Mouse (Mus musculus): ENCODE results near the gene Hist1h4i. TPM values are rescaled to one million over a fixed set of nuclear protein-coding genes. Genes with fewer than 3 reads are reported as not detected.

The Hist1h4i gene
- total RNA-seq, 2 experiments from 2014 or later: 143 to 189 TPM

DNA sequence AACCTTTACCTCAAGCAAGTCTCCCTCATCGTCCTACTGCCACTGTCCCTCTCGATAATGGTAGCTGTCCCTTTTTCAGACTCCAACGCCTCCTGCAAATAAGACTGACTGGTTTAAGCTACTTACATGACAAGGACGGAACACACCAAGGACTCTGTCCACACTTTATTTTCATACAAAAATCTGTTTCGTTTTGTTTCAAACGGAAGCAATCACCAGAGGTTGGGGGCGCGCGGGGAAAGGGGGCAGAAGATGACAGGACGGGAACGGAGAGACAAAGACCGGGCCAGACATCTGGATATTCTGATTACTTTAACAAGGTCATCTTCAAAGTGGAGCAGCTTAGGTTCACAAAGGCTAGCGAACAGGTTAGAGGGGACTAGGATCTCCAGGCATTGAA is 27.4 kb downstream of the Hist1h4i start:
- no peak for DNase-seq (ENCODE audit: low spot score in 2 of 2)

DNA sequence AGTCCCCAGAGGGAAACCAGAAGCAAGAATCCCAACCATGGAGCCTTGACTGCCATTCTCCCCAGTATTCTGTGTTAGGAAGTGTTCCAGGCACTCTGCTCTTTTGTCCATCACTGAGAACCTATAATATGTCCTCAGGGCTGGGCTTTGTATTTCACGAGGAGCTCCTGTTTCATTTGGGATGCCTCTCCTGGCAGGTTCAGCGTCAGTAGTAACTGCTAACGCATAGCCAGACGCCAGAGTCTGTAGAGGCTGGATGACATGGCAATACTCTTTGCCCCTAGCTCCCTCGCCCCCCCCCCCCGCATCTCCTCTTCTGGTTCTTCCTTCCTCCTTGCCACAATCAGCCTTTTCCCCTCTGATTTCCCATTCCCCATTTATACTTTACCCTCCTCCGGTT is 31.5 kb downstream of the Hist1h4i start, which contains the start of gene Prss16:
Gene Prss16 (minus strand): TSS at position 101 of the 400 bp plus-strand sequence.
- no peak for DNase-seq (ENCODE audit: low spot score in 2 of 2)

DNA sequence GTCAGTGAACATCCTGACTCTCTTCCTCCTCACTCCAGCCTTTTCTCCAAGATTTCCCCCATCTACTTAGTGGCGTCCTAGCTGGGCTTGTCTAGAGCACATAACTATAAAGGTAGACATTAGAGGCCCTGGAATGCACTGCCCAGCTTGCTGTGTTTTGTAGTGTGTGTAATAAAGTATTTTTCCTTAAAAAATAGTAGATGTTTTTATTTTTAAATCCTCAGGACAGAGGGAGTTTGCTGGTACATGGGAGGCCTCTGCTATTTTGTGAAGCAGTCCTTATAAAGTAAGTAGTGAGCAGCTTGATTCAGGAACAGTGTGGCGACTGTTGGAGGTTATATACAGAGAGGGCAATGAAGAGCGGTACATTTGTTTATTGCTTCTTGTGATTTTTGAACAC is 32.5 kb downstream of the Hist1h4i start:
- DNase-seq (ENCODE audit: low spot score in 2 of 2): no peak

DNA sequence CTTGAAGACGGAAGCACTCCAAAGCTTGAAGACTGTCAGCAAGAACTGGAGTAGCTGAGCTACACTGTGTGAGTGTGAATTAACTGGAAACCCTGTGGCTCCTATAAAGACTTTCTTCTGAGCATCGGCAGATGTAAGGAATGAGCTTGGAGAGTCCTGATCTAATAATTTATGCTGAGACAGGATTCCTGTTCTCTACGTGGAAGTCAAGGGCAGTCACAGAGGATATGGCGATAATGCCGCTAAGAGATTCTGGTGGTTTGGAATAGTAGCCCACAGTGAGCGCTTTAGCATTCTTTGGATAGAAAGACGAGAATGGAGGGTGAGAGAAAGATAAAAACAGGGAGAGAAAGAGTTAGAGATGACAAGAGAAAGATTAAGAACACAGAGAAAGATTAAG is 33.3 kb downstream of the Hist1h4i start:
- DNase-seq (ENCODE audit: low spot score in 2 of 2): no peak

DNA sequence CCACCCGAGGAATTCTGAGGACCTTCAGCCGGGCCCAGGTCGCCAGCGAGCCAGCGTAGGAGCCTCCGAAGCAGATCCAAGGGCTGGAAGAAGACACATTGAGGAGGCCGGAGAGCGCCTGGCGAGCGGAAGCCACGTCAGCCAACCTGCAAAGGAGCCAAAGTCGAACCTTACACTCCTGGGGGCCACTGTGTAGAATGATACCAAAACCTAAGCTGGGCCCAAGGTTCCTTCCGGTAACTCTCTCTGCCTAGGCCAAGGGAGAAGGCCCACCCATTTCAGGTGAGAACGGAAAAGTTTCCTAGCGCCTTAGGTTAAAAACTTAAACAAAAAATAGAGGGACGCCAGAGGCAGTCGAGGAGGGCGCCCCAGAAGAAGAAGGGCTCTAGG is 34.0 kb downstream of the Hist1h4i start:
- DNase-seq (ENCODE audit: low spot score in 2 of 2): no peak

DNA sequence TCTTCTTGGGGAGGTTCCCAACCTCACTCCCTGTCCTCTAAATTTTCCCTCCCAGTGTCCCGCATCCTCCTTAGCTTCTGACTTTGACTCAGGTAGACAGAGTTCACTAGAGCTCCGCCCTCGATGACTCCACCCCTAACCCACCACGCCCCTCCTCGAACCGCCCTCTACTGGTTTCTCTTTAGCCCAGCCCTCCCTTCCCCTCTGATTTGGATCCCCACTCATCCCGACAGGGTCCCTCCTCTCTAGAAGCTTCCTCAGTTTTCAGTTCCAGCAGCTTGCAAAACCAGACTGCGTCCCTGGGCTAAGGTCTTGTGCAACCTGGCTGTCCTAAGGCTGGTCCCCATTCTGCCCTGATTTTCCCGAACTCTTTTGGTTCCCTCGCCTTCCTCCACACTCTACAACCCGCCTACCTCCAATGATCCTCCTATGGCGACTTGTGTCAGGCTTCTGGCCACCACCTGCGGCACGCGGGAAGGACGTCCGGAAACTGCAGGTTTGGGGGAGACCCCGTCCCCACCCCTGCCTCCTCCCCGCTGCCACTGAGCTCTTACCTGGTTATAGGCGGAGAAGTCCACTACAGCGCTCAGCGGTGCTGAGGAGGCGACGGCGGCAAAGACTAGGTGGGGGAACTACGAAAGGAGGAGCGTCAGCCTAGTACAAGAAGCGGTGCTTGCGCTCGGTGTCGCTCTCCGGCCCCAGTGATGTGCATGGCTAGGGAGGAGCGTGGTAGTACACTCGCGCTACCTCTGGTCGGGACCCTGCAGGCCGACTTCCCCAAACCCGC is 34.6 kb downstream of the Hist1h4i start:
- no peak for DNase-seq (ENCODE audit: low spot score in 2 of 2)

DNA sequence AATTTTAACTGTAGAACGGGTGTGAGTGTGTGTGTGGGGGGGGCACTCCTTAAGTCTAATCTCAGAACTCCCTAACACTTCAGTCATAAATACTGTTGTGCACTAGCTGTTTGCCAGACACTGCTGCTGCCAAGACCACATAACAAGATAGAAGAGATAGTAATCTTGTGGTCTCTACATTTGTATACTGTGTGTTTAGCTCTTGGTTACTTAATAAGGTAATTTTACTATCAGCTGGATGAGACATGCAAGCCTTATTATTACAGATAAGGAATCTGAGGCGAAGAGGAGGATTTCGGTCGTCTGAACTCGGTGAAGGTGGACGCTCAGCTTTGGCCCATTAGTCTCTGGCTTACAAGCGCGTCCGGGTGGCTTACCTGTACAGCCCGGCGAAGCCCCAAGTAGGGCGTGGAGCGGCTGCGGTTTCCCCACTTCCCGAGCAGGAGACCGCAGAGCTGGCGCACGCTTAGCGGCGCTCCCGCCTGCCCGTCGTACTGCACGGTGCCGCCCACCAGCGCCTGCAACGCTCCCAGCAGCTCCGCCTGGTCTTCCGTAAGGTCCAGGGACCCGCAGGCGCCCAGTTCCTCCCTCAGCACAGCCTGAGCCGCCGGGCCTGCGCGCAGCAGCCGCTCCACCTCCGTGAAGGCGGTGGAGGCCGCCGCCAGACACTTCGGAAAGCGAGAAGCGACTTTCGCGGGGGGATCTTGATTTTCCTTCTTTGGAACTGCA is 35.4 kb downstream of the Hist1h4i start:
- no peak for DNase-seq (ENCODE audit: low spot score in 2 of 2)

DNA sequence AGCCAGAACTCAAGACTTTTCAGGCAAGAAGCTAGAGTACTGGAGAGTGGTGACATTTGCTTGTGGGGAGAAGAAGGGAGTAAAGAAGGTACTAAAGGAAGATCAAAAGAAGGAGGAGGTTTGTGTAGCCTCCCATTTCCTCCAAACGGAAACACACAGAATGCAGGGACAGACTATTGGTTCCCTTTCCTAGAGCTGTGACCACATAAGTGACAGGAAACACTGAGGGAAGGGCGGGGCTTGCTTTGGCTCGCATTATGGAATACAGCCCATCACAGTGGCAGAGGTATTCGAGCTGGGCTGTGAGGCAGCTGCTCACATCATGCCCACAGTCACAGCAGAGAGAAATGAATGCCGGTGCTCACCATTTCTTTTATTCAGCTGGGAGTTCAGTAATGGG is 39.3 kb downstream of the Hist1h4i start:
- no peak for DNase-seq (ENCODE audit: low spot score in 2 of 2)

DNA sequence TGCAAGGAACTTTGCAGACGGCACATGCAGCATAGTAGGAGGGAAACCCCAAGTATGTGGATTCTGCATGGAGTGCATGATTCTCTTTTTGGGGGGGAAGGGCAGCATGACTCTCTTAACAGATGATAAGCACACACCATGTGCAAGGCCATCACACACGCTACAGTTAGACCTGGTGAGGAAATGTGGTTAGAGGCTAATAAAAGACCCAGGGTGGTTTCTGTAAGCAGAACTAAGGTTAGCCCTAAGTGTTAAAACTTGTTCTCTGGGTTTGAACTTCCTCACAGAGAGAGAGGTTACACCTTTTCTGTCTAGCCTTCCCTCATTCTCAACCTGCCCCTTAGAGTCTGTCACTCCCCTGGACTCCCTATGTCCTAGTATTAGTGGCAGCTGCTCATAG is 39.8 kb downstream of the Hist1h4i start:
- DNase-seq (ENCODE audit: low spot score in 2 of 2): no peak

DNA sequence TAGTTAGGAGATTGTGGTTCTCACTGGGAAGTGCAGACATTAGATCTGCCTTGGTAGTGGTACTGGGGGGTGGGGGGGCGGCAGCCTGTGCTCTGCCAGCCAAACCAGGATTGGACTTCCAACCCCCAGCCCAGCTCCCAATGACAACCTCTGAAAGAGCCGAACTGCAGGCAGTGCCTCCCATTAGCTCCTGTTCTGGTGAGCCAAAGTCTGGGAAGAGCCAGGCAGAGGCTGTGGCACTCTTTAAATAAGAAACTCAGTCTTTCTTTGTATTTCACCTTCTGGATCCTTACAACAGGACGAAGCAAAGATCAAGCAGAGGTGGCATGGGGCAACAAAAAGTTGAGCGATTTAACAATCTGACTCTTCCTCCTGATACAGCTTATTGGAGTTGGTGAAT is 42.0 kb downstream of the Hist1h4i start:
- no peak for DNase-seq (ENCODE audit: low spot score in 2 of 2)

DNA sequence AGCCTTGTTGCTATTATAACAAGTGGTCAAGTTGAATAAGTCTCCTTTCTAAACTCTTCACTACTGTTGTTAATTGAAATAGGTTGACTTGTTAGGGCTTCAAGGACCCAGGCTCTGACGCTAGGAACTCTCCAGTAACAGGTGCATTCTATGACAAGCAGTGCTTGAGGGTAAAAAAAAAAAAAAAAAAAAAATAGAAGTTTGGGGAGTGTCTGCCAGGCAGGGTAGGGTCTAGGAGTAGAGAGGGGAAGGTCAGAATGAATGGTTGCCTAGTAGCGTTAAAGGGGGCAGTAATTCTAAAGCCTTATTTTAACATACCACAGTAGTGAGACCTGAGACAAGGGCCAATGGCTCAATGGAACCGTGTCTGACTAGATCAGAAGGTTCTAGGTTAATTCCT is 42.8 kb downstream of the Hist1h4i start:
- no peak for DNase-seq (ENCODE audit: low spot score in 2 of 2)

DNA sequence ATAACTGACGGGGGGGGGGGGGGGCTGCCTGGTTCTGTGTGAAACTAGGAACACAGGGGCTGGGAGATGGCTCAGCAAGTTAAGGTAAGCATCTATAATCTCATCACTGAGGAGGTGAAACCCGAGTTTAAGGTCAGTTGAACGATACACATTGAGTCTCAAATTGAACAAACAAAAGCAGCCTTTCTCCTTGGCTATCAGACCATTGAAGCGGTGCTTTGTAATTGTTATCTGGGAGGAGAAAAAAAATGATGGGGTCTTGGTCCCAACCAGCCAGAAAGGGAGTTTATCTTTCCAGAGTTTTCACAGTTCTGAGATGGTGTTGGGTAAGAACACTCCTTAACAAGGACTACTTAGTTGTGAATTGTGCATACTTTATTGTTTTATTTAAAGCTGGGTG is 43.3 kb downstream of the Hist1h4i start:
- no peak for DNase-seq (ENCODE audit: low spot score in 2 of 2)

DNA sequence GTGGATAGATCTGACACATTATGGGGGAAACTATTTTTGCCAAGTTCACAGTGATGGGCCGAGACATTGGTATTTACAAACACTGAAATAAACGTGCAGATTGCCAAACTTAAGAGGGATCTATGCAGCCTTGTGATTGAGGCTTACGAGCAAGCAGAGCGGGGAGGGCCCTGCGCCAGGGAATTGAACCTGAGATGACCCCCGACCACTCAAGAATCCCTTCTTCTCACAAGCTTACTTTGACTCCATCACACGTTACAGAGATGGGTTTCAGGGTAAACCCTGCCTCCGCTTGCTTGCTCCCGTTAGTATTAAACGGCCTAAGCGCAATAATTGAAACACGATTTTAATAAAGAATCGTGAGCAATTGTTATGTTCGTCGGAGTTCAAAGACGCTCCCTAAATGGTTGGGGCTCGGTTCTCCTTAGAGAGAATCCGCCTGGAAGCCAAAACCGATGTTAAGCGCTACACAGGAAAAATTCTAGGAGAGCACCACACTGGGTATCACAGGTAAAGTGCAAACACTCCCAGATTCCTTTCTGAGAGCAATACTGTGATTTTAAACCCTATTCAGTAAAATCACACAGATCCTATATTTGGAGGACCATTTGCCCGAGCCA is 43.9 kb downstream of the Hist1h4i start:
- no peak for DNase-seq (ENCODE audit: low spot score in 2 of 2)

DNA sequence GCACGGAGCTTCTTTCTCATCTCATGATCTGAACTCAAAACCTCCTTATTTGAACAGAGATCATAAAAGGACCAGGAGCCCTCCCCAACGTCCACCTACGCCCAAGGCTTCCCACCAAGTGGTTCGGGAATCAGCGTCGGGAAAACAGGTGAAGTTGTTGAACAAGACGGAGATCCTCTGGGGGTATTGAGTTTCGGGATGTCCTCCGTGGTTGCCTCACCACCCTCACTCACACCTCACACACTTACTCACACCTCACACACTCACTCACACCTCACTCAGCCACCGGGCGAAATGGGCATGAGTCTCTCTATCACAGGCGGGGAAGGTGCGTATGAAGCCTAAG is 44.3 kb downstream of the Hist1h4i start:
- DNase-seq (ENCODE audit: low spot score in 2 of 2): no peak

DNA sequence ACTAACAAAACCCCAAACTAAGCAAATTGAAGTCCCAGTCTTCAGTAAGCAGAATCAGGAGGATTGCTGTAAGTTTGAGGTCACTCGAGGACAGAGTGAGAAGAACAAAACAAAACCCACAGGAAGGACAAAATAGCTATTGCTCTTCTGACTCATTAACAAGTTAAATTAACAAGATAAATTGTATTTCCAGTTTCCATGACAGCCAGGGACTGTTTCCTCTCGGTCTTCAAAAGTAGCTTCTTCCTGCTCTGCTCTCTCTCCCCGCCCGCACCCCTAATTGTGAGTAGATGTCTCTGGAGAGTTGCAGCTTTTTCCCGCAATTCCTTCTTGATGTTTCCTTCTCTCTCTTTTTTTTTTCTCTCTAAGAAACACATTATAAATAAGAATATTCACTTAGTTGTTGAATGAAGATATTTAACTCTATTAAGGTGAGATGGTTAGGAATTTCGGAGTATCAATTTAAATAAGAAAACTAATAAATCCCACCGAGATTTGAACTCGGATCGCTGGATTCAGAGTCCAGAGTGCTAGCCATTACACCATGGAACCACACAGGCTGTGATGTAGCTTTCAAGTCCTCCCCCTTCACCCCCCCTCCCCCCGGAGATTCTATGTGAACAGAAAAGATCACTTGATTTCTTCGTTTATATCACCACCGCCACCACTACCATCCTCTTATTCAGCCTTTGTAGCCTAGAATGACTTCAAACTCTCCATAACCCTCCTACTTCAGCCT is 44.9 kb downstream of the Hist1h4i start:
- no peak for DNase-seq (ENCODE audit: low spot score in 2 of 2)

DNA sequence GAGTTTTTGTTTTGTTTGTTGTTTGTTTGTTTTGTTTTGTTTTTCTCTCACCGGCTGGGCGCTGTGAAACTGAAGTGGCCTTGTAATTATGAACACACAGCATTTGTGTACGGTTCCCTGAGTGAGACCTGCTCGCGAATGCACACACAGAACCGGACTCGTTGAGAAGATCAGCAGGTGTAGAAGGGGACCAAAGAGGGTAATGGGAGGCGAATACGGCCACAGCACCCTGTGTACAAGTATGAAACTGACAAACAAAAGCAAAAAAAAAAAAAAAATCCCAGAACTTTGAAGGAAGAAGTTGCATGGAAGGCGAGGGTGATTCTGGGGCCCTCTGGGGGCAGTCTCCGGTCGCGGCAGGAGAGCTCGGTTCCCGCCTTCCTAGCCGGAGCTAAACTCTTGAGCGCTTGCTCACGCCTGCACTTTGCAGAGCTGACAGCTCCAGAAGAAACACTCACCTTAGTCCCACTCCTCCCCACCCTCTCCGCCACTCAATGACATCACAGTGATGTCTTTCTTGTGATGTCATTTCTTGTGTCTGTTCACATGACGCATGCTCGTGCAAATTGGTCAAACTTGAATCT is 45.7 kb downstream of the Hist1h4i start:
- peak in 1 of 2 experiments; percentile 18 for DNase-seq (ENCODE audit: low spot score in 2 of 2)

DNA sequence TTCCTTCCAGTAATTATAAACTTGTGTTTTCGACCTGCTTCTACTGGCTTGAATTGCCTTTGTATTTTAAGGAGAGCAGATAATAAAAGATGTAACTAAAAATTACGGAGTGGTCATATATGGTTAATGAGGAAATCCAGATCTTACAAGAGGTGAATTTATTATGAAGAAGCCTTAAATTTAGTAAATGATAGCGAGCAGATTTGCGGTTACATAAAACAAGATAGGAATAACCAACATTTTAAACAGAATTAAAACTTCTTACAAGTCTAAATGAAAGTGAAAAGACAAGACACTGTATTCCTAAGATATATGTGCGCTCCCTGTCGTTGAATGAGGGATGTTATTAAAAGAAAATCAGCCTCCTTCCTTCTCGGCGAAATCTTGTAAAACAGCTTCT is 46.3 kb downstream of the Hist1h4i start:
- DNase-seq (ENCODE audit: low spot score in 2 of 2): no peak

DNA sequence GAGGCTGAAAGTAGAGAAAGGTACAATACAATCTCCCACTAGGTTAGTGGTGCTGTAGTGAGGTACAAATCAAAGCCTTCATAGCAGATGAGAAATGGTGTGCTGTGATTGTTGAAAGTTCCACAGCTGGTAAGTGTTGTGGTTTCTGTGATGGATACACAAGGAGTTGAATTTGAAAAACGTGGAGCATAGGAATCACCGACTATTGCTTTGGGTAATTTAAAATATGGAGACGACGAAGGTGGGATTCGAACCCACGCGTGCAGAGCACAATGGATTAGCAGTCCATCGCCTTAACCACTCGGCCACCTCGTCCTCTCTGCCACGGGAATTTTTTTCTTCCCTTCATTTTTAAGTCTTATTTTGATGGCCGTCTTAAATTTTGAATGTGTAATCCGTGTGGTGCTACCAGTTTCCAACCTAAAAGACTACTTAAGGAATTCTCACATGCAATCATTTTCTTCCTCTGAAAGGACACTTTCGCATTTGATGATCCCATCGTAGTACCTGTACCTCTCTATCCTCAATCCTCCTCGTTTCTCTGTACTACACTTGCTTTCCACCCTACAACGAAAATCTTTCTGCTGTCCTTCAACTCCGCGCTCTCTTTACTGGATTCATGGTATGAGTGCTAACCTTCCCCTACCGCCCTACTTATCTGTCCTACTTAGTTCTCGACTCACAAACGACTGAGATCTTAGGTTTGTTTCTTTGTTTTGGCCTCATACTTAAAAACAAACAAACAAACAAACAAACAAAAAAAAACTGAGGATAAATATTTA is 47.0 kb downstream of the Hist1h4i start:
- no peak for DNase-seq (ENCODE audit: low spot score in 2 of 2)

DNA sequence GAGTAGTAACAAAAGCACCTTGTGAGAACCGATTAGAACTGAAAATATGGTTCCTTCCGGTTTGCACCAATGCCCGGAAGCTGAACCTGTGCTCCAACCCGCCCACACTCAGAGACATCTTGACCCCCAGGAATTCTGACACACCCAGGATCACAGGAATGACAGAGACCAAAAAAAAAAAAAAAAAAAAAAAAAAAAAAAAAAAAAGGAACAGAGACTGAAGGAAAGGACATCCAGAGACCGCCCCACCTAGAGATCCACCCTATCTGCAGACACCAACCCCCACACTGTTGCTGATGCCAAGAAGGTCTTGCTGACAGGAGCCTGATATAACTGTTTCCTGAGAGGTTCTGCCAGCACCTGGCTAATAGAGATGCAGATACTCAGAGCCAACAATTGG is 48.6 kb downstream of the Hist1h4i start:
- DNase-seq (ENCODE audit: low spot score in 2 of 2): no peak
